Mouse (Mus musculus): ENCODE data around the gene Eomes.
A peak's percentile ranks its signal among the peaks of the same experiment; 100 is the strongest.

Eomes gene

DNA sequence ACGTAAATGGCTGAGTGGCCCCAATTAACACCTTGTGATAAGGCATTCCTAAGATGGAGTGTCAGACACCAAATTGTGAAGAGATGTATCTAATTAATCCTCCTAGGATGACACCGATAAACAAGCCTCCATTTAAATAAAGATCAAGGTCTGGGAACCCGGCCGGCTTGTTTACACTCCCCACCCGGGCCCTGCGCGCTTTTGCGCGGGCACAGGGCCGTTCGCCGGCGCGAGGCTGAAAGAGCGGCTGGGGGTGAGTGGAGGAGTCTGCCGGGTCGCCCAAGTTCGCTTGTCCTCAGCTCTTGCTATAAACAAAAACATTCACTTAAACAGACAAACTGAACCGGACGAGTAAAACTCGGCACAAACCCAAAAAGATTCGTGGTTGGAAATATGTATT, 9.6 kb downstream of the Eomes start:
- DNase-seq (ENCODE audit: low spot score in 2 of 2), result no peak

DNA sequence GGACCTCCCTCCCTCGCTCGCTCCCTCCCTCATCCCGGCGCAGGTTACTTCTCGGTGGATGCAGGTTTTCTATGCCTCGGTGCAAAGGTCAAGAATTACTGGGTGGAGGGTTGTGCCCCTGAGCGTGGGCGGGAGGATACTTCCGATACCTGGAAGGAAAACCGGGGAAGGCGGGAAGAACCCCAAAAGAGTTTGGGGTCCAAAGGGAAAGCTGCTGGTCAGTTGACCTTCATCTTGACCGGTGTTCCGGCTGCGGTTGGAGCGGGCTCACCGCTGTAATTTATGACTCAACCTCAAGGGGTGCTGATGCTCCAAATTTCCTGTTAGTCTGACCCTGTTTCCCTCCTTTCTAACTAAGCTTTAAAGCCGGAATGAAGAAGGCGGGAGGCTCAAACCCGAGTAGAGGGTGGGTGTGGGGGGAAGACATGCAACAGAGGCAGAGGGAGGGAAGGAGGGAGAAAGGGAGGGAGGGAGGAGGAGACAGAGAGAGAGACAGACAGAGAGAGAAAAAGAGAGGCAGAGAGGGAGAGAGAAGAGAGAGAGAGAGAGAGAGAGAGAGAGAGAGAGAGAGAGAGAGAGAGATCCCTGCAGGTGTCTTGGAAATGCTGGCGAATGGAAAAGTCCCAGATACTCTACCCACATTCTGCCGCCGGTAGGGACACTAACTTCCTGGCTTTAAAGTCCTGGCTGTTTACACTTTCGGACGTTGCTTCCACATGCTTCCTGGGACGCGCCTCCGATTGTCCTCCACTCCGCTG, 10.3 kb downstream of the Eomes start:
- peak in 1 of 2 experiments; percentile 38 for DNase-seq (ENCODE audit: low spot score in 2 of 2)

DNA sequence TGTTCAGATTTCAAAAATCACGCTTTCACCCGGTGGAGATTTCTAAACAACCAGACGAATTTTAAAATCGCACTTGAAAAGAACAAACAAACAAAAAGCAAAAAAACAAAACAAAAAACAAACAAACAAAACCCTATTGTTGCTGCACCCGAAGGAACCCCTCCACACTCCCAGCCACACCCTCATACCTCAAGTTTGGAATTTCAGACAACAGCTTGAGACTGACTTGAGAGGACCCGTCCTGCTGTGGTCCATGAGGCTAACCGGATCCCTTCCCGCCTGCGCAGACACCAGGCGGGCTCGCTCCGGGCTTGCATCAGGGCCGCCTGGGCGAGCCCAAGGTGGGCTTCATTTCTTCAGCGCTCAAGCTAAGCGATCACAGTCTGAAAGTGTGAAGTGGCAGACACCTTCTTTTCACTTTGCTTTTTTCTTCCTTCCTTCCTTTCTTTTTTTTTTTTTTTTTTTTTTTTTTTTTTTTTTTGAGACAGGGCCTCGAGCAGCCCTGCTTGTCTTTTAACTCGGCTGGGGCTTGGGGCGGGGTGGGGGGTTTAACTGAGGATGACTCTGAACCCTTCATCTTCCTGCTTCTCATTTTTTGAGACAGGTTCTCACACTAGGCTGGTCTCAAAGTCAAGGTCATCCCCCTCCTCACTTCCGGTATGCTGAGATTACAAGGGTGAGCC, 11.0 kb downstream of the Eomes start:
- DNase-seq (ENCODE audit: low spot score in 2 of 2), result no peak

GRCm38 (mm10) chr9:118489579-118490019, 11.6 kb downstream of the Eomes start:
- peak in 1 of 2 experiments; percentile 67 for DNase-seq (ENCODE audit: low spot score in 2 of 2)

DNA sequence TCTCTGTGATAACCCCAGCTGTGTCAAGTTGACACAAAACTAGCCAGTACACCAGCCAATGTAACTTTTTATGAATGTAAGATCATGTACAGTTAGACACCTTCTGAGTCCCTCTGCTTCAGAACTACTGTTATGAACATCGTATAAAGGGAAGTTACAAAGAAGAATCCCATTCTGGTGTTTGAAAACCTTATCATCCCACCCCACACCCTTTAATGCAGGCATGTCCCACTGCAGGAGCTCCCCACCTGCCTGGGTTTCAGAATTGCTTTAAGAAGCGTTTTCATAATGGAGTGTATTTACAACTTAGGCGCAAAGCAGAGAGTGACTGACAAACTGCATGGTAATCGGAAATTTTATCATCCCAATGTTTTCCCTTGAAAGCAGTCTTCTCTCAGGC, 13.2 kb downstream of the Eomes start:
- no peak for DNase-seq (ENCODE audit: low spot score in 2 of 2)

- DNase-seq (ENCODE audit: low spot score in 2 of 2), result no peak
Measured at GRCm38 (mm10) chr9:118492932-118493698, 15.1 kb downstream of the Eomes start.

DNA sequence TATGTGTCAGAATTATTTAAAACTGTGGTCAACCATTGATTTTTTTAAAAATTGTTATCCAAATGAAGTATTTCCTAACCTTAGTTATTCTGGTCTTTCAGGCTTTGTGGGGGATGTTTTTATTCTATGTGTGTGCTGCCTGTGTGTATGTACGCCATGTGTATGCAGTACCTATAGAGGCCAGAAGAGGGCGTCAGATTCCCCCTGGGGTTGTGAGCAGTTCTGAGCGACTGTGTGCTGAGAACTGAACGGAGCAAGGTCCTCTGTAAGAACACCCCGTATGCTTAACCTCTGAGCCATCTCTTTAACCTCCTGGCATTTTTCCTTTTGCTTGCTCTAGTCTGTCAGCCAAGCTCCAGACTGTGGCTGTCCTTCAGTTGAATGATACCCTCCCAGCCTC, 16.1 kb downstream of the Eomes start:
- no peak for DNase-seq (ENCODE audit: low spot score in 2 of 2)

- no peak for DNase-seq (ENCODE audit: low spot score in 2 of 2)
Measured at GRCm38 (mm10) chr9:118495933-118496332, 17.9 kb downstream of the Eomes start.

DNA sequence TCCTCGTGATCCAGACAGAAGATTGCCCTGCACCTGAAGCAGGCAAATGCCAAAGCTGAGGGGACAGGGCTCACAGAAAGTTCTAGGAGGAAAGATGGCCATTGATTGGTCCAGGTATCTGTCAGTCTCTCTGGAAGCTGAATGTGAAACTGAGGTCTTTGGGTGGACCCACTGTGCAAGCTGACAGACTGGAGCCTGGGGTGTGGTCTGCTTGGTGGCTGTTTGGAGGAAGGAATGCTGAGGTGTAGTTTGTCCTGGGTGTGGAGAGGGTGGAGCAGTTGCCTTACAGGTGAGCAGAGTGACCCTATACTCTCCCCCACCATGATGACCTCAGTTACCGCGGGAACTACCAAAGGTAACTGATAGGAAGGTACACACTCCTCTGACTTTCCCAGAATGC, 18.9 kb downstream of the Eomes start:
- DNase-seq (ENCODE audit: low spot score in 2 of 2), result no peak

GRCm38 (mm10) chr9:118498061-118498460, 20.0 kb downstream of the Eomes start:
- DNase-seq (ENCODE audit: low spot score in 2 of 2), result no peak

DNA sequence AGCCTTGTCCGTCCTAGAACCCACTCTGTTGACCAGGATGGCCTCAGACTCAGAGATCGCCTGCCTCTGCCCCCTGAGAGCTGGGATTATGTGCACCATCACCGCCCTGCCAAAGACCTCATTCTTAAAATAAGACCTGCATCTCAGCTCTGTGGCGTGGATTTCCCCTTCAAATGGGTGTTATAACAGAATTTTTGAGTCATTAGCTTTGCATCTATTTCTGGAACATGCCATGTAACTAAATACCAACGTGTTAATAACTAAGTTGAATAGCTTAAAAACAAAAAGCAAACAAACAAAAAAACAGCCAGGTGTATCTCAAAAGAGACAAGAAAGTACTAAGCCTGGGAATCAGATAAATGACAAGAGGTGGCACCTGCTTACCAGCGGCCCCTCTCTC, 23.0 kb downstream of the Eomes start:
- no peak for DNase-seq (ENCODE audit: low spot score in 2 of 2)

DNA sequence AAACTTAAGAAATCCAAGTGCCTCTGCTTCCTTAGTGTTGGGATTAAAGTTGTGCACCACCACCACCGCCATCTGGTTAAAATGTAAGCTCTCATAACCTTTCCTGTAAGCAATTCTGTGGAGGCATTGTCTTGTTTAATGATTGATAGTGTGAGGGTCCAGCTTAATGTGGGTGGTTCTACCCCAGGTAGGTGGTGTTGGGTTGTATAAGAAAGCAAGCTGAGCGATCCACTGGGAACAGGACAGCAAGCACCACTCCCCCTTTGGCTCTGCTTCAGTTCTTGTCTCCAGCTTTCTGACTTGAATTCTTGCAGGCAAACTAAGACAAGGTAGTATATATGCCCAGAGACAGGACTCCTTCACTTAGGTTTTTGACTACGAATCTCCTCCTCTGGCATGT, 26.6 kb downstream of the Eomes start:
- DNase-seq (ENCODE audit: low spot score in 2 of 2), result no peak

GRCm38 (mm10) chr9:118506020-118506403, 28.0 kb downstream of the Eomes start, which contains the start of gene Golga4:
Golga4 (plus strand) TSS chr9:118506267.
- peak; percentile 87 to 89 for DNase-seq (ENCODE audit: low spot score in 2 of 2)

DNA sequence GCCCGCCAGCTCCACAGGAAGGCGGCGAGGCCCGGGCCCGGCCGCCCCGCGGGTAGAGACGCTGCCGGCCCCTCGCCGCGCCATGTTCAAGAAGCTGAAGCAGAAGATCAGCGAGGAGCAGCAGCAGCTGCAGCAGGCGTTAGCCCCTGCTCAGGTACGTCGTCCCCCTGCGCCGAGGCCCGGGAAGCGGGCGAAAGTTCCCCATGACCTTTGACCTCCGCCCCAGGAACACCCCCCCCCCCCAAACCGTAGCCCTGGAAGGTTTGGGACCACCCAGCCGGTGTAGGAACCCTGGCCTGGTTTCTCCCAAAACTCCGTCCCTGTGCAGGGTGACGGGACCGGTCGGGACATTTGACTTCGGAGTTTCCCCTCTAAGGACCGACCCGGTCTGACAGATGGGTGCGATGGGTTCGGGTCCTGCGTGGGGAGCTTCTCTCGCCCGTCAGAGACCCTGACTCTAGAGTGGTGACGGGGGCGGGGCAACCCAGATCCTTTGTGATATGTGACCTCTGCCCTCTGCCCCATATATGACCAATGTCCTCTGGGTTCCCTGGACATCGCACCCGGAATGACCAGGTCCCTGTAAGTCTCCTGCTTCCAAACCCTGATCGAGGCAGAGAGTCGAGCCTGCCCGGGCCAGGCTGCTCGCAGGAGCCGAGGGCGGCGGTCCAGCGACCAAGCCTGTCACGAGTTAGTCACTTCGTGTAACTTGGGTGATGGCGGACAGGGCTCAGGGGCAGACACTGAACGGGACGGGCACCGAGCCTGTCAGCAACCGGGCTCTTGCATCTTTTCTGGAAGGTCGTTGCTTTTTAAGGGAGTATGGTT, 28.6 kb downstream of the Eomes start:
- DNase-seq (ENCODE audit: low spot score in 2 of 2), result peak in 1 of 2 experiments; percentile 43

GRCm38 (mm10) chr9:118507552-118507951, 29.5 kb downstream of the Eomes start:
- no peak for DNase-seq (ENCODE audit: low spot score in 2 of 2)

- DNase-seq (ENCODE audit: low spot score in 2 of 2), result no peak
Measured at GRCm38 (mm10) chr9:118508601-118509000, 30.6 kb downstream of the Eomes start.

- DNase-seq (ENCODE audit: low spot score in 2 of 2), result no peak
Measured at GRCm38 (mm10) chr9:118510941-118511690, 33.1 kb downstream of the Eomes start.

DNA sequence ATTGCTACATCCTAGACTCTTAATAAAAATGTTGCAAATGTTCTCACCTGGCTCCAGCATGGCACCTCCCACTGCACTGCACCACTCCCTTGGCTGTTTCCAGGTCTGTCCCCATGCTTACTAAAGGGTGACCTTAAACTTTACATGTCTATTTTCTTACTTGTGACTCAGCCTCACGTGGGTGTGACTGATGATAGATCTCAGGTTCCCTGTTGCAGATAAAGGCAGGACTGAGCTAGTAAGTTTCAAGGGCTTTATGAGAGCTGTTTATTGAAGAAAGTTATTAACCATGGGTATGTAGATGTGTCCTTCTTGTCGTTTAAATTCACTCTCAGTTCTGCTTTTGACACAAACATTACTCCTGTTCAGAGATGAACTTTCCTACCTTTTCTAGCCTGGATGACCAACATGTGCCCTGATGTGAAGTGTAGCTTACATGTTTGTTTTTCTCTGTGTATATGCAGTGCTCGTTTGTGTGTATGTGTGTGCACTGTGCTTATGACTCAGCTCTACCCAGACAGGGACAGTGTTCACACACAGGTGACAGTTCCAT, 34.7 kb downstream of the Eomes start:
- peak; percentile 47 to 57 for DNase-seq (ENCODE audit: low spot score in 2 of 2)

DNA sequence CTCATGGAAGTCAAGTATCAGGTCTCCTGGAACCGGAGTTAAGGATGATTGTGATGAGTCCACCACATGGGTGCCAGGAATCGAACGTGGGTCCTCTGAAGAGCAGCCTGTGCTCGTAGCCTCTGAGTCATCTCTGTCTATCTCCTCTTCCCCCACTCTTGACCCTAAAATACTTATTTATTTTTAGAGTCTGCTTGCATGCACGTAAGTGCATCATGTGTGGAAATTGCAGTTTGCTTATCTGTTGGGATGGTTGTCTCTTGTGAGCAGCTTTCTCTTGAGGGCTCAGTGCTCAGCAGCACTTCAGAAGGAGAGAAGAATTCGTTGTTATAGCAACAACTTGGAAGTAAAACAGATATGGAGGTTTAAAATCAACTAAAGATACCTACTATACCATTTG, 37.5 kb downstream of the Eomes start:
- no peak for DNase-seq (ENCODE audit: low spot score in 2 of 2)

DNA sequence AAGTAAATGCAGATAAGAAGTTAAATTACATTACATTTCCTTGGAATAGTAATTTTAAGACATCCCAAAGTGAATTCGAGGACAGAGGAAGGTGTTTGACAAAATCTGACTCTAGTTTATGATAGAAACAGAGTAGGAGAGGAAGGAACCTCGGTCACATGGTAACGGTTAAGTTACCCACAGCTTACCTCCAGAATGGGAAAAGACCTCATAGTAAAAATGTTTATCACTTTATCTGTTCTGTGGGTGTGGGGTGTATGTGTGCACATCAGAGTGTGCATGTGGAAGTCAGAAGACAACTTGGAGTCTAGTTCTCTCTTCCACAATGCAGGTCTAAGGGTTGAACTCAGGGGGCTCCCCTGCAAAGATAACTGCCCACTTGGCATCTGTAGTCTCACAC, 38.1 kb downstream of the Eomes start:
- no peak for DNase-seq (ENCODE audit: low spot score in 2 of 2)

DNA sequence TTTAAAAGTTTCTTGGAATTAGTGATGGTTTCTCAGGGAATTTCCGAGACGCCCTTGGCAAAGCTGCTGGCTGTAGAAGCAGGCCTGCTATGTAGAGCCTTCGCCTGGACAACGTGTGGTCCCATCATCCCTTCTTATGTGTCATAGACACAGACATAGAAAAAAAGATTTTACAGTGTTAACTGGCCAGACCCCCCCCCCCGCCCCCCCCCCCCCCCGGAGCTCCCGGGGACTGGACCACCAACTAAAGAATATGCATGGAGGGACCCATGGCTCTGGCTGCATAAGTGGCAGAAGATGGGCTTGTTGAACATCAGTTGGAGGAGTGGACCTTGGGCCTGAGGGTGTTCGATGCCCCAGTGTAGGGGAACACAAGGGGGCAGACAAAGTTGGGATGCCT, 39.6 kb downstream of the Eomes start:
- DNase-seq (ENCODE audit: low spot score in 2 of 2), result no peak
